Mouse (Mus musculus) liver, embryonic 14.5 days (tissue): ENCODE results near the gene Mms19. TPM values are rescaled to one million over a fixed set of nuclear protein-coding genes. Genes with fewer than 3 reads are reported as not detected.
A peak's percentile ranks its signal among the peaks of the same experiment; 100 is the strongest.

Experiments used
- ATAC-seq: fragments of 200-750 bp; cut with Nextera tagmentation; 2 replicates; pipeline ENCODE4 v1.8.0; 2017; ENCODE audit warnings: moderate number of reproducible peaks, mild to moderate bottlenecking, moderate library complexity; ENCODE audit not compliant: insufficient read depth
- DNase-seq, 3 experiments: peaks; one replicate each; pipeline ENCODE4 v3.0.0-alpha.2; 2012 to 2013; ENCODE audit warnings: low read depth in 3 of 3, low spot score in 3 of 3
- H3K27ac ChIP-seq: fragments of 300-500 bp; sonication (generic); 2 replicates; pipeline ENCODE4 v1.5.1; 2014; ENCODE audit warnings: moderate library complexity, mild to moderate bottlenecking, control low read depth, inconsistent platforms
- H3K27me3 ChIP-seq: fragments of 300-500 bp; sonication (generic); 2 replicates; pipeline ENCODE4 v1.6.1; 2014; ENCODE audit warnings: mild to moderate bottlenecking, low read length, moderate library complexity; ENCODE audit not compliant: control insufficient read depth, insufficient read depth
- H3K36me3 ChIP-seq: fragments of 300-500 bp; sonication (generic); replicated peaks from 2 replicates; pipeline ENCODE4 v1.6.1; 2014; ENCODE audit warnings: low read depth; ENCODE audit not compliant: control insufficient read depth, insufficient read depth
- H3K4me1 ChIP-seq, 2 experiments: fragments of 200-500 bp in 1 of 2; fragments of 300-500 bp in 1 of 2; sonication (generic) in 1 of 2; replicated peaks; 2 replicates each; pipeline ENCODE4 v1.6.1; 2012 to 2014; ENCODE audit warnings: antibody characterized with exemption in 1 of 2, inconsistent platforms in 1 of 2, low read length in 1 of 2; ENCODE audit not compliant: control insufficient read depth in 2 of 2, insufficient read depth in 2 of 2
- H3K4me2 ChIP-seq: fragments of 300-500 bp; sonication (generic); 2 replicates; pipeline ENCODE4 v1.6.1; 2014; ENCODE audit warnings: low read depth, mild to moderate bottlenecking, control low read depth, moderate library complexity
- H3K4me3 ChIP-seq, 2 experiments: fragments of 200-500 bp in 1 of 2; fragments of 300-500 bp in 1 of 2; sonication (generic) in 1 of 2; 2 replicates each; pipeline ENCODE4 v1.5.1; 2012 to 2014; ENCODE audit warnings: low read depth in 2 of 2, low read length in 2 of 2, mild to moderate bottlenecking in 2 of 2, control low read depth in 1 of 2, inconsistent platforms in 1 of 2, moderate library complexity in 1 of 2; ENCODE audit not compliant: insufficient read depth in 1 of 2
- H3K9ac ChIP-seq: fragments of 300-500 bp; sonication (generic); replicated peaks from 2 replicates; pipeline ENCODE4 v1.6.1; 2014; ENCODE audit warnings: mild to moderate bottlenecking, control low read depth, moderate library complexity
- H3K9me3 ChIP-seq: fragments of 300-500 bp; sonication (generic); 2 replicates; pipeline ENCODE4 v1.6.1; 2016; ENCODE audit warnings: low read length, mixed read lengths; ENCODE audit not compliant: control insufficient read depth
- CTCF ChIP-seq: IDR thresholded peaks from 2 replicates; pipeline ENCODE4 v1.5.1; 2016; ENCODE audit warnings: antibody characterized with exemption, low read depth, control low read depth
- EP300 ChIP-seq: IDR thresholded peaks from 2 replicates; pipeline ENCODE4 v1.6.1; 2016; ENCODE audit warnings: antibody characterized with exemption, low read depth
- WGBS: fragments of 180-500 bp; shearing (Covaris S2); extraction: QIAGEN DNeasy Blood & Tissue Kit; methylation state at CpG from one replicate; pipeline ENCODE4 v1.1.7; 2014; ENCODE audit not compliant: insufficient replicate concordance; 5-methylcytosine and 5-hydroxymethylcytosine counted together
- polyA plus RNA-seq, 2 experiments: library from polyadenylated mRNA; depleted of rRNA in 1 of 2; stranded (reverse) in 1 of 2; unstranded in 1 of 2; fragments of >200 nt; fragmentation: Nextera tagmentation in 1 of 2; extraction: Ambion mirVana in 1 of 2; gene quantifications; 2 replicates each; pipeline versions ENCODE4 v1.2.1 to v1.2.3; 2012 to 2014

Gene Mms19
- polyA plus RNA-seq, 2 experiments, result 10.8 to 18.2 TPM

- Histone ChIP-seq H3K9me3 (no peaks in the 10 kb centered on the region), H3K4me3 (peak within 1 kb of the TSS; percentile 83 to 92), H3K27me3 (no peaks in the 10 kb centered on the region), H3K4me2 (peak within 1 kb of the TSS; percentile 80), H3K4me1 (peaks cover 5 to 17% of the 10 kb centered on the region in 2 experiments; a peak in 3 of 4 replicates), H3K9ac (peak within 1 kb of the TSS; percentile 63), H3K27ac (peak within 1 kb of the TSS; percentile 53), H3K36me3 (peaks cover 2% of the 10 kb centered on the region)
- peak; percentile 86 to 91 (median 88) for DNase-seq
- ATAC-seq, result peak; percentile 85
- under 1% methylated on average over 46 of the region's 46 CpGs for WGBS
- peak; percentile 5; the same call in 1 of the 2 replicates for TF ChIP-seq EP300
- no peak for TF ChIP-seq CTCF
These were observed 85.3 kb downstream of the Mms19 start, which contains the start of gene Rrp12 for GRCm38 (mm10) chr19:41895460-41896318. Rrp12 (minus strand) TSS chr19:41896173.

DNA sequence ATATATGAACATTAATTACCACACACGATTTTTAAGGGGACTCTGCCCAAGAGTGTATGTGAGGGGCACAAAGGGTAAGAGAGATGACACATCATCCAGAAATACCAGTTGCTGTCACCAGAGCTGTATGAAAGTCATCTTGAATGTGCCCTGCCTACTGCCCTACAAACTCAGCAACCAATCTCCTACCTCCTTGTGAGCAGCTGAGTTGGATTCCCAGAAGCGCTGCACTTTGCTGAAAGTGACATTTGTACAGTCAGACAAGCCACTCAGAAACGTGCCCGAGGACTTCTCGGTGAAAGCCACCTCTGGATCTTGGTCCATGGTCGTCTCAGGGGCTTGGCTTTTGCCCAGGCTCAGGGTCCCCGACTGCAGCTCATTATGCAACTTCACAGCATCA lies 86.0 kb downstream of the Mms19 start:
- Histone ChIP-seq H3K9me3 (no peaks in the 10 kb centered on the region), H3K27ac (no peak overlapping the region; the same call in 1 of the 2 replicates), H3K4me2 (peak overlapping the region; percentile 80), H3K4me3 (peak overlapping the region; percentile 83 to 92), H3K4me1 (peaks cover 5 to 15% of the 10 kb centered on the region in 2 experiments; a peak in 3 of 4 replicates), H3K9ac (peak overlapping the region; percentile 63), H3K36me3 (peaks cover 2% of the 10 kb centered on the region), H3K27me3 (no peaks in the 10 kb centered on the region)
- DNase-seq, result peak in 1 of 3 experiments; percentile 53
- no peak for ATAC-seq
- TF ChIP-seq EP300, result no peak
- WGBS, result 17% methylated on average over 7 of the region's 7 CpGs

Other genes starting within 250 kb of the Mms19 start
- 0.10 and 0.14 TPM in 2 replicates for gene Slit1, start 237.5 kb downstream of the Mms19 start, polyA plus RNA-seq (2012; rRNA removed)
- gene Slit1, start 237.5 kb downstream of the Mms19 start, polyA plus RNA-seq (2014; fragmentation: Nextera tagmentation; extraction: Ambion mirVana), result not detected in 2 replicates
- gene Arhgap19, start 179.1 kb downstream of the Mms19 start, polyA plus RNA-seq (2012; rRNA removed), result 16.8 and 21.8 TPM in 2 replicates
- 29.5 and 30.0 TPM in 2 replicates for gene Arhgap19, start 179.1 kb downstream of the Mms19 start, polyA plus RNA-seq (2014; fragmentation: Nextera tagmentation; extraction: Ambion mirVana)
- gene Frat1, start 151.2 kb downstream of the Mms19 start, polyA plus RNA-seq (2012; rRNA removed), result 3.0 and 3.4 TPM in 2 replicates
- 9.9 and 10.2 TPM in 2 replicates for gene Frat1, start 151.2 kb downstream of the Mms19 start, polyA plus RNA-seq (2014; fragmentation: Nextera tagmentation; extraction: Ambion mirVana)
- gene Frat2, start 133.0 kb downstream of the Mms19 start, polyA plus RNA-seq (2012; rRNA removed), result 5.2 and 5.4 TPM in 2 replicates
- gene Frat2, start 133.0 kb downstream of the Mms19 start, polyA plus RNA-seq (2014; fragmentation: Nextera tagmentation; extraction: Ambion mirVana), result 2.9 and 3.4 TPM in 2 replicates
- 4.8 and 6.0 TPM in 2 replicates for gene Rrp12, start 85.0 kb downstream of the Mms19 start, polyA plus RNA-seq (2012; rRNA removed)
- 5.0 and 7.4 TPM in 2 replicates for gene Rrp12, start 85.0 kb downstream of the Mms19 start, polyA plus RNA-seq (2014; fragmentation: Nextera tagmentation; extraction: Ambion mirVana)
- 100.0 and 123 TPM in 2 replicates for gene Pgam1, start 69.2 kb downstream of the Mms19 start, polyA plus RNA-seq (2012; rRNA removed)
- 172 and 190 TPM in 2 replicates for gene Pgam1, start 69.2 kb downstream of the Mms19 start, polyA plus RNA-seq (2014; fragmentation: Nextera tagmentation; extraction: Ambion mirVana)
- 17.9 and 20.4 TPM in 2 replicates for gene Exosc1, start 47.7 kb downstream of the Mms19 start, polyA plus RNA-seq (2012; rRNA removed)
- 38.8 and 40.1 TPM in 2 replicates for gene Exosc1, start 47.7 kb downstream of the Mms19 start, polyA plus RNA-seq (2014; fragmentation: Nextera tagmentation; extraction: Ambion mirVana)
- gene Zdhhc16, start 47.7 kb downstream of the Mms19 start, polyA plus RNA-seq (2012; rRNA removed), result 25.6 and 27.0 TPM in 2 replicates
- 25.9 and 28.5 TPM in 2 replicates for gene Zdhhc16, start 47.7 kb downstream of the Mms19 start, polyA plus RNA-seq (2014; fragmentation: Nextera tagmentation; extraction: Ambion mirVana)
- 4.2 and 4.4 TPM in 2 replicates for gene Ubtd1, start 606 bp upstream of the Mms19 start, polyA plus RNA-seq (2012; rRNA removed)
- 1.9 and 2.0 TPM in 2 replicates for gene Ubtd1, start 606 bp upstream of the Mms19 start, polyA plus RNA-seq (2014; fragmentation: Nextera tagmentation; extraction: Ambion mirVana)
- gene Ankrd2, start 54.8 kb upstream of the Mms19 start, polyA plus RNA-seq (2012; rRNA removed), result 0.08 TPM in 1 of 2 replicates, not detected in the other
- not detected in 2 replicates for gene Ankrd2, start 54.8 kb upstream of the Mms19 start, polyA plus RNA-seq (2014; fragmentation: Nextera tagmentation; extraction: Ambion mirVana)
- gene Hoga1, start 64.5 kb upstream of the Mms19 start, polyA plus RNA-seq (2012; rRNA removed), result 22.1 and 25.8 TPM in 2 replicates
- 30.4 and 36.8 TPM in 2 replicates for gene Hoga1, start 64.5 kb upstream of the Mms19 start, polyA plus RNA-seq (2014; fragmentation: Nextera tagmentation; extraction: Ambion mirVana)
- 0.92 and 1.1 TPM in 2 replicates for gene 4933411K16Rik, start 71.1 kb upstream of the Mms19 start, polyA plus RNA-seq (2012; rRNA removed)
- gene 4933411K16Rik, start 71.1 kb upstream of the Mms19 start, polyA plus RNA-seq (2014; fragmentation: Nextera tagmentation; extraction: Ambion mirVana), result not detected in 2 replicates
- gene Morn4, start 105.2 kb upstream of the Mms19 start, polyA plus RNA-seq (2012; rRNA removed), result 1.5 and 1.6 TPM in 2 replicates
- 1.4 TPM in 2 replicates for gene Morn4, start 105.2 kb upstream of the Mms19 start, polyA plus RNA-seq (2014; fragmentation: Nextera tagmentation; extraction: Ambion mirVana)
- gene Pi4k2a, start 109.3 kb upstream of the Mms19 start, polyA plus RNA-seq (2012; rRNA removed), result 8.1 and 8.6 TPM in 2 replicates
- 9.1 and 11.6 TPM in 2 replicates for gene Pi4k2a, start 109.3 kb upstream of the Mms19 start, polyA plus RNA-seq (2014; fragmentation: Nextera tagmentation; extraction: Ambion mirVana)
- 7.2 and 8.5 TPM in 2 replicates for gene Avpi1, start 147.9 kb upstream of the Mms19 start, polyA plus RNA-seq (2012; rRNA removed)
- 20.4 and 21.7 TPM in 2 replicates for gene Avpi1, start 147.9 kb upstream of the Mms19 start, polyA plus RNA-seq (2014; fragmentation: Nextera tagmentation; extraction: Ambion mirVana)
- gene Marveld1, start 166.2 kb upstream of the Mms19 start, polyA plus RNA-seq (2012; rRNA removed), result 7.6 and 8.6 TPM in 2 replicates
- gene Marveld1, start 166.2 kb upstream of the Mms19 start, polyA plus RNA-seq (2014; fragmentation: Nextera tagmentation; extraction: Ambion mirVana), result 1.6 and 2.4 TPM in 2 replicates
- gene Zfyve27, start 182.8 kb upstream of the Mms19 start, polyA plus RNA-seq (2012; rRNA removed), result 6.8 and 8.5 TPM in 2 replicates
- gene Zfyve27, start 182.8 kb upstream of the Mms19 start, polyA plus RNA-seq (2014; fragmentation: Nextera tagmentation; extraction: Ambion mirVana), result 3.9 and 4.2 TPM in 2 replicates
- not detected in 2 replicates for gene Sfrp5, start 221.1 kb upstream of the Mms19 start, polyA plus RNA-seq (2012; rRNA removed)
- 0.05 TPM in 1 of 2 replicates, not detected in the other for gene Sfrp5, start 221.1 kb upstream of the Mms19 start, polyA plus RNA-seq (2014; fragmentation: Nextera tagmentation; extraction: Ambion mirVana)